Mouse (Mus musculus) limb, embryonic 12.5 days (tissue): ENCODE results near the gene Pik3r3. TPM values are rescaled to one million over a fixed set of nuclear protein-coding genes. Genes with fewer than 3 reads are reported as not detected.
"Not testable (repeated sequence)": the region's sequence is repeated elsewhere in the genome, so short reads cannot be mapped to it uniquely, and the experiment has no call there.

Experiments
- ATAC-seq: fragments of 200-750 bp; cut with Nextera tagmentation; 2 replicates; pipeline ENCODE4 v1.8.0; 2017; ENCODE audit warnings: low read depth, moderate TSS enrichment; ENCODE audit not compliant: insufficient number of reproducible peaks, insufficient read depth, low FRiP score, low TSS enrichment
- H3K27ac ChIP-seq: fragments of 300-500 bp; sonication (generic); 2 replicates; pipeline ENCODE4 v1.5.1; 2016; ENCODE audit warnings: mild to moderate bottlenecking, moderate library complexity
- H3K27me3 ChIP-seq: fragments of 300-500 bp; sonication (generic); 2 replicates; pipeline ENCODE4 v1.6.1; 2016; ENCODE audit warnings: mild to moderate bottlenecking, moderate library complexity
- H3K36me3 ChIP-seq: fragments of 300-500 bp; sonication (generic); 2 replicates; pipeline ENCODE4 v1.6.1; 2016; ENCODE audit warnings: mild to moderate bottlenecking, moderate library complexity
- H3K4me1 ChIP-seq: fragments of 300-500 bp; sonication (generic); replicated peaks from 2 replicates; pipeline ENCODE4 v1.6.1; 2016
- H3K4me2 ChIP-seq: fragments of 300-500 bp; sonication (generic); 2 replicates; pipeline ENCODE4 v1.6.1; 2016; ENCODE audit warnings: mild to moderate bottlenecking, moderate library complexity
- H3K4me3 ChIP-seq: fragments of 300-500 bp; sonication (generic); replicated peaks from 2 replicates; pipeline ENCODE4 v1.5.1; 2016; ENCODE audit warnings: mild to moderate bottlenecking
- H3K9ac ChIP-seq: fragments of 300-500 bp; sonication (generic); replicated peaks from 2 replicates; pipeline ENCODE4 v1.6.1; 2016; ENCODE audit warnings: mild to moderate bottlenecking, moderate library complexity
- H3K9me3 ChIP-seq: fragments of 300-500 bp; sonication (generic); 2 replicates; pipeline ENCODE4 v1.6.1; 2016; ENCODE audit warnings: mild to moderate bottlenecking, moderate library complexity
- WGBS: fragments of 180-500 bp; shearing (Covaris S2); methylation state at CpG from one replicate; pipeline ENCODE4 v1.1.7; 2016; 5-methylcytosine and 5-hydroxymethylcytosine counted together
- polyA plus RNA-seq: library from polyadenylated mRNA; unstranded; fragments of >200 nt; fragmentation: Nextera tagmentation; extraction: Ambion mirVana; gene quantifications from 2 replicates; pipeline ENCODE4 v1.2.1, GENCODE M21; 2016

Gene Pik3r3
- polyA plus RNA-seq, 1 experiment from 2014 or later = 45.2 TPM

GRCm38 (mm10) chr4:116192286-116192835 lies 29.1 kb upstream of the Pik3r3 start:
- Histone ChIP-seq H3K27me3 (no peaks in the 10 kb centered on the region), H3K4me2 (no peak overlapping the region), H3K4me1 (peaks cover 6% of the 10 kb centered on the region; the same call in 1 of the 2 replicates), H3K9ac (no peak overlapping the region), H3K9me3 (no peaks in the 10 kb centered on the region), H3K27ac (no peak overlapping the region), H3K4me3 (no peak overlapping the region), H3K36me3 (no peaks in the 10 kb centered on the region)
- no peak for ATAC-seq
- 17% methylated on average over 4 of the region's 4 CpGs for WGBS

GRCm38 (mm10) chr4:116193583-116194383 lies 27.6 kb upstream of the Pik3r3 start:
- Histone ChIP-seq H3K4me2 (no peak overlapping the region), H3K4me3 (no peak overlapping the region), H3K27ac (no peak overlapping the region), H3K9me3 (no peaks in the 10 kb centered on the region), H3K27me3 (no peaks in the 10 kb centered on the region), H3K4me1 (peaks cover 6% of the 10 kb centered on the region; the same call in 1 of the 2 replicates), H3K9ac (no peak overlapping the region), H3K36me3 (no peaks in the 10 kb centered on the region)
- no peak for ATAC-seq
- 65% methylated on average over 9 of the region's 9 CpGs for WGBS

- no peaks in the 10 kb centered on the region for H3K4me1 ChIP-seq
- H3K27me3 ChIP-seq = no peaks in the 10 kb centered on the region
- H3K9ac ChIP-seq = no peak overlapping the region
- H3K4me3 ChIP-seq = no peak overlapping the region
- no peaks in the 10 kb centered on the region for H3K9me3 ChIP-seq
- no peaks in the 10 kb centered on the region for H3K36me3 ChIP-seq
- 77% methylated on average over 1 of the region's 2 CpGs for WGBS
- no peak overlapping the region for H3K4me2 ChIP-seq
- no peak overlapping the region for H3K27ac ChIP-seq
- ATAC-seq = no peak
Observed at GRCm38 (mm10) chr4:116198422-116198821, 23.0 kb upstream of the Pik3r3 start.

- no peak for ATAC-seq
- H3K36me3 ChIP-seq = no peaks in the 10 kb centered on the region
- H3K4me2 ChIP-seq = no peak overlapping the region
- no peak overlapping the region for H3K27ac ChIP-seq
- no peaks in the 10 kb centered on the region for H3K4me1 ChIP-seq
- H3K27me3 ChIP-seq = no peaks in the 10 kb centered on the region
- H3K9ac ChIP-seq = no peak overlapping the region
- WGBS = 71% methylated on average over 3 of the region's 3 CpGs
- H3K9me3 ChIP-seq = no peaks in the 10 kb centered on the region
- no peak overlapping the region for H3K4me3 ChIP-seq
Observed at GRCm38 (mm10) chr4:116204422-116204821, 17.0 kb upstream of the Pik3r3 start.

- no peak for ATAC-seq
- 68% methylated on average over 4 of the region's 4 CpGs for whole genome bisulfite sequencing
Observed at GRCm38 (mm10) chr4:116206531-116206930, 14.9 kb upstream of the Pik3r3 start.

GRCm38 (mm10) chr4:116208891-116209290 lies 12.5 kb upstream of the Pik3r3 start:
- WGBS = 94% methylated on average over 1 of the region's 1 CpGs
- H3K9ac ChIP-seq = no peak overlapping the region
- H3K27ac ChIP-seq = no peak overlapping the region
- no peak overlapping the region for H3K4me3 ChIP-seq
- no peaks in the 10 kb centered on the region for H3K27me3 ChIP-seq
- no peaks in the 10 kb centered on the region for H3K36me3 ChIP-seq
- H3K4me2 ChIP-seq = no peak overlapping the region
- H3K9me3 ChIP-seq = no peaks in the 10 kb centered on the region
- no peaks in the 10 kb centered on the region for H3K4me1 ChIP-seq
- ATAC-seq = no peak

More at GRCm38 (mm10) chr4:116206531-116206930, 14.9 kb upstream of the Pik3r3 start:
- Histone ChIP-seq H3K9me3 (no peaks in the 10 kb centered on the region), H3K27ac (no peak overlapping the region), H3K4me2 (no peak overlapping the region), H3K9ac (no peak overlapping the region), H3K4me1 (no peaks in the 10 kb centered on the region), H3K27me3 (no peaks in the 10 kb centered on the region), H3K4me3 (no peak overlapping the region), H3K36me3 (no peaks in the 10 kb centered on the region)

- H3K27me3 ChIP-seq = no peaks in the 10 kb centered on the region
- ATAC-seq = no peak
- no peaks in the 10 kb centered on the region for H3K36me3 ChIP-seq
- H3K4me1 ChIP-seq = no peaks in the 10 kb centered on the region; the same call in 1 of the 2 replicates
- no peak overlapping the region for H3K9ac ChIP-seq
- 94% methylated on average over 2 of the region's 2 CpGs for WGBS
- no peaks in the 10 kb centered on the region for H3K9me3 ChIP-seq
- no peak overlapping the region for H3K27ac ChIP-seq
- H3K4me3 ChIP-seq = no peak overlapping the region
- no peak overlapping the region for H3K4me2 ChIP-seq
Observed at GRCm38 (mm10) chr4:116215895-116216605, 5.4 kb upstream of the Pik3r3 start.

GRCm38 (mm10) chr4:116217046-116217445 lies 4.4 kb upstream of the Pik3r3 start:
- Histone ChIP-seq H3K9ac (no peak overlapping the region), H3K36me3 (no peaks in the 10 kb centered on the region), H3K4me1 (no peaks in the 10 kb centered on the region; the same call in 1 of the 2 replicates), H3K4me3 (no peak overlapping the region), H3K9me3 (no peaks in the 10 kb centered on the region), H3K27ac (no peak overlapping the region), H3K4me2 (no peak overlapping the region), H3K27me3 (no peaks in the 10 kb centered on the region)
- WGBS = 48% methylated on average over 2 of the region's 2 CpGs
- ATAC-seq = no peak

- 73% methylated on average over 1 of the region's 1 CpGs for whole genome bisulfite sequencing
- not testable (repeated sequence) for ATAC-seq, H3K4me2 ChIP-seq
Observed at GRCm38 (mm10) chr4:116217661-116218060, 3.8 kb upstream of the Pik3r3 start.

GRCm38 (mm10) chr4:116219056-116219455 lies 2.4 kb upstream of the Pik3r3 start:
- 92% methylated on average over 1 of the region's 1 CpGs for WGBS
- ATAC-seq = no peak
- H3K4me3 ChIP-seq = no peak overlapping the region

More at GRCm38 (mm10) chr4:116217661-116218060, 3.8 kb upstream of the Pik3r3 start:
- not testable (repeated sequence) for H3K4me1 ChIP-seq, H3K27ac ChIP-seq, H3K9ac ChIP-seq, H3K36me3 ChIP-seq, H3K27me3 ChIP-seq, H3K4me3 ChIP-seq, H3K9me3 ChIP-seq

GRCm38 (mm10) chr4:116220071-116220650 lies 1.3 kb upstream of the Pik3r3 start:
- Histone ChIP-seq H3K27me3 (no peaks in the 10 kb centered on the region), H3K4me1 (peaks cover 4% of the 10 kb centered on the region), H3K27ac (peak overlapping the region; percentile 100), H3K4me2 (peak overlapping the region; percentile 73), H3K36me3 (no peaks in the 10 kb centered on the region), H3K4me3 (peak overlapping the region; percentile 66), H3K9ac (peak overlapping the region; percentile 95), H3K9me3 (no peaks in the 10 kb centered on the region)
- no peak for ATAC-seq
- WGBS = 6% methylated on average over 6 of the region's 6 CpGs

More at GRCm38 (mm10) chr4:116219056-116219455, 2.4 kb upstream of the Pik3r3 start:
- H3K27me3 ChIP-seq = no peaks in the 10 kb centered on the region
- no peaks in the 10 kb centered on the region for H3K9me3 ChIP-seq
- peaks cover 4% of the 10 kb centered on the region for H3K4me1 ChIP-seq
- no peak overlapping the region for H3K9ac ChIP-seq
- H3K36me3 ChIP-seq = no peaks in the 10 kb centered on the region
- no peak overlapping the region for H3K4me2 ChIP-seq
- no peak overlapping the region for H3K27ac ChIP-seq
